Mouse (Mus musculus): Measurements from ENCODE around the gene Fgd3. TPM values are rescaled to one million over a fixed set of nuclear protein-coding genes. Genes with fewer than 3 reads are reported as not detected.

Gene Fgd3
- polyA plus RNA-seq, 1 experiment from 2014 or later: 1.0 TPM

DNA sequence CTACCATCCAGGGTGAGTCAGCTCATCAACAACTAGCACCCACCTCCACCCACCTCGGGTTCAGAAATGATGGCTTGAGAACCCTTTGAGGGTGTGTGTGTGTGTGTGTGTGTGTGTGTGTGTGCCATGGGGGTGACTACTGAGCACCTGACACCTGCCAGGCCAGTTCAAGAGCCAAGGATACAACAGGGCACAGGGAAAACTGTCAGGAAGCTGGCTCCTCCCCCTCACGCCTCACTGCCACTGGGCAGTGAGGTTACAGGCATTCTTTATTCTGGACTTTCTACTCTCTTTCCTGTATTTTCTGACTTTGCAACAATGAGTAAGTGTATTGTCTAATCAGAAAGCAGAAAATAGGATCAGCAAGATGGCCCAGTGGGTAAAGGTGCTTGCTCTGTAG lies 70.5 kb downstream of the Fgd3 start:
- ATAC-seq (replicated peaks; ENCODE audit: low FRiP score, low read depth) (peak; percentile 71), DNase-seq (ENCODE audit: low spot score) (peak; percentile 44)
- Histone ChIP-seq H3K4me3 (replicated peaks; ENCODE audit: low read depth, low read length) (no peak overlapping the region), H3K27me3 (ENCODE audit: insufficient read depth, low read length) (no peaks in the 10 kb centered on the region), H3K9ac (ENCODE audit: low read depth, low read length) (no peak overlapping the region), H3K9me3 (replicated peaks; ENCODE audit: low read length) (no peaks in the 10 kb centered on the region), H3K4me1 (replicated peaks; ENCODE audit: insufficient read depth, low read length) (peaks cover 7% of the 10 kb centered on the region; the same call in 1 of the 2 replicates), H3K36me3 (ENCODE audit: insufficient read depth, low read length) (no peaks in the 10 kb centered on the region), H3K27ac (no peak overlapping the region), H3K4me2 (ENCODE audit: low read length) (no peak overlapping the region)
- no peak for TF ChIP-seq CTCF (IDR thresholded peaks at IDR 0.05; ENCODE audit: low read depth)
- WGBS: 54% methylated on average over 2 of the region's 2 CpGs

DNA sequence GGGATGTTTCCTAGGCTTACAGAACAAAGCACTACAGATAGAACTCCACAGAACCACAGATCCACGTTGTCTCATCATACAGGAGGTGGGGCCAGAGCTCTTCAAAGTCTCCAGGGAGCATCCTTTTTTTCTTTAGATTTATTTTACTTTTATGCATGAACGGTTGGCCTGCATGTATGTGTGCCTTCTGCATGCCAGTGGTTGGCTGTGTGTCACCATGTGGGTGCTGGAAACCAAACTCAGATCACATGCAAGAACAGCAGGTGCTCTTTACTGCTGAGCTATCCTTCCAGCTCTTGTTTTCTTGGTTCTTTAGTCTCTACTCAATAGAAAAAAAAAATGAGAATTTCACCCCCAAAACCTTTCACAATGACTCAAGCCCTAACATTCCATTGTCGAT lies 71.2 kb downstream of the Fgd3 start:
- no peaks in the 10 kb centered on the region for H3K9me3 ChIP-seq (replicated peaks; ENCODE audit: low read length)
- DNase-seq (ENCODE audit: low spot score): no peak
- no peaks in the 10 kb centered on the region for H3K36me3 ChIP-seq (ENCODE audit: insufficient read depth, low read length)
- ATAC-seq (replicated peaks; ENCODE audit: low FRiP score, low read depth): no peak
- H3K4me2 ChIP-seq (ENCODE audit: low read length): no peak overlapping the region
- 60% methylated on average over 3 of the region's 3 CpGs for WGBS
- H3K4me1 ChIP-seq (replicated peaks; ENCODE audit: insufficient read depth, low read length): peaks cover 7% of the 10 kb centered on the region; the same call in 1 of the 2 replicates
- H3K9ac ChIP-seq (ENCODE audit: low read depth, low read length): no peak overlapping the region
- no peaks in the 10 kb centered on the region for H3K27me3 ChIP-seq (ENCODE audit: insufficient read depth, low read length)
- no peak overlapping the region for H3K4me3 ChIP-seq (replicated peaks; ENCODE audit: low read depth, low read length)
- no peak for TF ChIP-seq CTCF (IDR thresholded peaks at IDR 0.05; ENCODE audit: low read depth)
- H3K27ac ChIP-seq: peak overlapping the region; percentile 19; the same call in 1 of the 2 replicates

GRCm38 (mm10) chr13:49248467-49248862 lies 71.6 kb downstream of the Fgd3 start, which contains the start of gene Susd3:
Gene Susd3, minus strand, starts transcription at chr13:49248706.
- no peak for ATAC-seq (replicated peaks; ENCODE audit: low FRiP score, low read depth)
- Histone ChIP-seq H3K9me3 (replicated peaks; ENCODE audit: low read length) (no peaks in the 10 kb centered on the region), H3K27ac (peak within 1 kb of the TSS; percentile 51), H3K4me1 (replicated peaks; ENCODE audit: insufficient read depth, low read length) (peaks cover 7% of the 10 kb centered on the region; the same call in 1 of the 2 replicates), H3K36me3 (ENCODE audit: insufficient read depth, low read length) (no peaks in the 10 kb centered on the region), H3K27me3 (ENCODE audit: insufficient read depth, low read length) (no peaks in the 10 kb centered on the region), H3K4me3 (replicated peaks; ENCODE audit: low read depth, low read length) (peak within 1 kb of the TSS; percentile 39), H3K9ac (ENCODE audit: low read depth, low read length) (peak within 1 kb of the TSS; percentile 53; the same call in 1 of the 2 replicates), H3K4me2 (ENCODE audit: low read length) (peak within 1 kb of the TSS; percentile 66)
- 12% methylated on average over 8 of the region's 8 CpGs for WGBS
- no peak for TF ChIP-seq CTCF (IDR thresholded peaks at IDR 0.05; ENCODE audit: low read depth)
- DNase-seq (ENCODE audit: low spot score): no peak

- Histone ChIP-seq H3K9ac (ENCODE audit: low read depth, low read length) (peak overlapping the region; percentile 53; the same call in 1 of the 2 replicates), H3K4me1 (replicated peaks; ENCODE audit: insufficient read depth, low read length) (peaks cover 7% of the 10 kb centered on the region; the same call in 1 of the 2 replicates), H3K27ac (peak overlapping the region; percentile 51; the same call in 1 of the 2 replicates), H3K4me3 (replicated peaks; ENCODE audit: low read depth, low read length) (peak overlapping the region; percentile 39), H3K27me3 (ENCODE audit: insufficient read depth, low read length) (no peaks in the 10 kb centered on the region), H3K4me2 (ENCODE audit: low read length) (peak overlapping the region; percentile 66), H3K9me3 (replicated peaks; ENCODE audit: low read length) (no peaks in the 10 kb centered on the region), H3K36me3 (ENCODE audit: insufficient read depth, low read length) (no peaks in the 10 kb centered on the region)
- peak; percentile 62 for ATAC-seq (replicated peaks; ENCODE audit: low FRiP score, low read depth)
- no peak for TF ChIP-seq CTCF (IDR thresholded peaks at IDR 0.05; ENCODE audit: low read depth)
- DNase-seq (ENCODE audit: low spot score): peak; percentile 42
- WGBS: 1% methylated on average over 58 of the region's 58 CpGs
Observed at GRCm38 (mm10) chr13:49247740-49248466, 72.2 kb downstream of the Fgd3 start.

DNA sequence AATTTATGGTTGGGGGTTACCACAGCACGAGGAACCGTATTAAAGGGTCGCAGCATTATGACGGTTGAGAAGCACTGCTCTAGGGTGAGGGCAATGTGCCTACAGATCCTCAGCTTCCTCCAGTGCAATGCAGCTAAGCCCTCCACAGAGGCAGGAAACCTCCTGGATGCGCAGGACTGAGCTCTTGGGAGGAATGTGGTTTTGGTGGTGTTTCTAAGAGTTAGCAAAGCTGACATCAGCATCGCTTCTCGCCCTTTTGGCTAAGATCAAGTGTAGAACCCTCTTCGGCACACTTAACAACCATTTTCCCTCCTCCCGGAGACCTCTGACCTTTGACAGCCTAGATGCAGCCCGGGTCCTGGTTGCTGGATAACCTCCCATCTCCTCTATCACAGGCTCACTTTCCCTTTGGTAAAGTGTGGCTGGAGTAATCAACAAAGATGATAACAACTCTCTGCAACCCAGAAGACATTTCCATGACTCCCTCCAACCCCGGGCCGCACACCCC lies 72.8 kb downstream of the Fgd3 start:
- WGBS: 36% methylated on average over 12 of the region's 12 CpGs

DNA sequence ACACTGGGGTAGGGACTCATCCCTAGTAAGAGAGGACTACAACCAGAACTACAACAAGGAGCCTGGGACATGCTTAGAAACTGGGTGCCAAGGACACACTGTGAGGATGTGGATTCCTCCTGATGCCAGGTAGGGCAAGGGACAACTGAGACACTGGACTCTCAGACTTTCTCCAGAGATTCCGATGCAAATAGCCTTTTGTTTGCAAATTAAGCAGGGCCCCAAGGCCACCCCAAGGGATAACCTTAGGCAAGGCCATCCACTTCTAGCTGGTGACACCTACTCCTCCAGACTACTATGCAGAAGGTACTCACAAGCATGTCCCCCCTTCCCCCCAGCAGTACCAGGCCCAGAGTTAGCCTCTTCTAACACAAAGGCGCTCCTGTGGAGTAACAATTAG lies 73.5 kb downstream of the Fgd3 start:
- H3K27me3 ChIP-seq (ENCODE audit: insufficient read depth, low read length): no peaks in the 10 kb centered on the region
- H3K9me3 ChIP-seq (replicated peaks; ENCODE audit: low read length): no peaks in the 10 kb centered on the region
- peak overlapping the region; percentile 66 for H3K4me2 ChIP-seq (ENCODE audit: low read length)
- WGBS: 90% methylated on average over 2 of the region's 2 CpGs
- H3K27ac ChIP-seq: peak overlapping the region; percentile 62
- DNase-seq (ENCODE audit: low spot score) (no peak), ATAC-seq (replicated peaks; ENCODE audit: low FRiP score, low read depth) (no peak)
- H3K9ac ChIP-seq (ENCODE audit: low read depth, low read length): 0 out of 2 replicates have a peak overlapping the region, but pooled peaks have one; percentile 8
- H3K4me1 ChIP-seq (replicated peaks; ENCODE audit: insufficient read depth, low read length): peaks cover 7% of the 10 kb centered on the region; the same call in 1 of the 2 replicates
- H3K4me3 ChIP-seq (replicated peaks; ENCODE audit: low read depth, low read length): peak overlapping the region; percentile 39
- TF ChIP-seq CTCF (IDR thresholded peaks at IDR 0.05; ENCODE audit: low read depth): no peak
- no peaks in the 10 kb centered on the region for H3K36me3 ChIP-seq (ENCODE audit: insufficient read depth, low read length)

More for the DNA sequence above, 72.8 kb downstream of the Fgd3 start:
- Histone ChIP-seq H3K4me1 (replicated peaks; ENCODE audit: insufficient read depth, low read length) (peaks cover 7% of the 10 kb centered on the region; the same call in 1 of the 2 replicates), H3K9ac (ENCODE audit: low read depth, low read length) (peak overlapping the region; percentile 53; the same call in 1 of the 2 replicates), H3K9me3 (replicated peaks; ENCODE audit: low read length) (no peaks in the 10 kb centered on the region), H3K4me2 (ENCODE audit: low read length) (peak overlapping the region; percentile 66), H3K27ac (peak overlapping the region; percentile 51; the same call in 1 of the 2 replicates), H3K27me3 (ENCODE audit: insufficient read depth, low read length) (no peaks in the 10 kb centered on the region), H3K36me3 (ENCODE audit: insufficient read depth, low read length) (no peaks in the 10 kb centered on the region), H3K4me3 (replicated peaks; ENCODE audit: low read depth, low read length) (peak overlapping the region; percentile 39)
- no peak for ATAC-seq (replicated peaks; ENCODE audit: low FRiP score, low read depth)
- DNase-seq (ENCODE audit: low spot score): no peak
- TF ChIP-seq CTCF (IDR thresholded peaks at IDR 0.05; ENCODE audit: low read depth): no peak

Data from kidney, postnatal 0 days (tissue).